Mouse (Mus musculus) B cell, adult 67 days (primary cell): Measurements from ENCODE around the gene Slc43a1. TPM values are rescaled to one million over a fixed set of nuclear protein-coding genes. Genes with fewer than 3 reads are reported as not detected.

Source experiments
- total RNA-seq, 2 experiments: library from RNA; stranded (reverse); gene quantifications; 4 replicates each; pipeline ENCODE4 v1.2.4; 2023

Gene Slc43a1
- total RNA-seq, result 1 to 10 TPM; 5.4 to 8.1 TPM

GRCm38 (mm10) chr2:84838593-84838949 is at the start of gene Slc43a1:
Slc43a1 (plus strand) TSS chr2:84838850.

GRCm38 (mm10) chr2:84798493-84798921 is 40.1 kb upstream of the Slc43a1 start, which contains the start of gene Ube2l6:
Ube2l6 (plus strand) TSS chr2:84798828.

GRCm38 (mm10) chr2:84822552-84822951 is 16.1 kb upstream of the Slc43a1 start, which contains the start of gene Smtnl1:
Smtnl1 (minus strand) TSS chr2:84822652.

GRCm38 (mm10) chr2:84826488-84827282 is 12.0 kb upstream of the Slc43a1 start, which contains the start of gene Timm10:
Timm10 (plus strand) TSS chr2:84826997.

GRCm38 (mm10) chr2:84886234-84886731 is 47.6 kb downstream of the Slc43a1 start, which contains the start of gene Rtn4rl2:
Rtn4rl2 (minus strand) TSS chr2:84886710.

Other genes starting within 250 kb of the Slc43a1 start
- 1 to 10 TPM; 3.5 to 4.8 TPM for gene Ctnnd1, start 188.1 kb upstream of the Slc43a1 start, total RNA-seq
- gene Btbd18, start 179.8 kb upstream of the Slc43a1 start, total RNA-seq, result not detected
- 10 to 100 TPM; 41.3 to 53.3 TPM for gene Selenoh, start 168.1 kb upstream of the Slc43a1 start, total RNA-seq
- not detected for gene Gm28635, start 160.8 kb upstream of the Slc43a1 start, total RNA-seq
- gene Med19, start 160.4 kb upstream of the Slc43a1 start, total RNA-seq, result 10 to 100 TPM; 19.3 to 19.8 TPM
- 10 to 100 TPM; 46.0 to 47.6 TPM for gene Tmx2, start 159.7 kb upstream of the Slc43a1 start, total RNA-seq
- 10 to 100 TPM; 58.9 to 60.5 TPM for gene Zdhhc5, start 123.7 kb upstream of the Slc43a1 start, total RNA-seq
- 10 to 100 TPM; 23.8 to 30.5 TPM for gene Clp1, start 111.5 kb upstream of the Slc43a1 start, total RNA-seq
- gene Ypel4, start 104.8 kb upstream of the Slc43a1 start, total RNA-seq, result not detected
- gene Gm19426, start 95.2 kb upstream of the Slc43a1 start, total RNA-seq, result not detected
- under 1 TPM in 1 of 2 experiments, not detected in 1; 0.29 TPM for gene Serping1, start 63.4 kb upstream of the Slc43a1 start, total RNA-seq
- gene Ube2l6, start 40.0 kb upstream of the Slc43a1 start, total RNA-seq, result 10 to 100 TPM; 11.8 to 13.3 TPM
- not detected for gene Smtnl1, start 16.2 kb upstream of the Slc43a1 start, total RNA-seq
- 10 to 100 TPM; 18.6 to 21.9 TPM for gene Timm10, start 11.9 kb upstream of the Slc43a1 start, total RNA-seq
- under 1 TPM in 1 of 2 experiments, not detected in 1; 0.55 TPM for gene Rtn4rl2, start 47.9 kb downstream of the Slc43a1 start, total RNA-seq
- gene Slc43a3, start 97.7 kb downstream of the Slc43a1 start, total RNA-seq, result 1 to 10 TPM; 5.3 to 7.5 TPM
- gene Prg2, start 141.6 kb downstream of the Slc43a1 start, total RNA-seq, result 1 to 10 TPM in 1 of 2 experiments, not detected in 1; 1.4 TPM
- gene Prg3, start 149.4 kb downstream of the Slc43a1 start, total RNA-seq, result not detected
- gene Ssrp1, start 198.4 kb downstream of the Slc43a1 start, total RNA-seq, result 100 to 1,000 TPM; 164 to 186 TPM
- gene P2rx3, start 198.6 kb downstream of the Slc43a1 start, total RNA-seq, result not detected
- gene Tnks1bp1, start 209.2 kb downstream of the Slc43a1 start, total RNA-seq, result 10 to 100 TPM; 37.5 to 47.0 TPM